Mouse (Mus musculus) cerebellum, adult 2 months (tissue): ENCODE measurements at regions not wholly inside any gene's neighbourhood (a gene's known extent, or its start where the extent isn't known, plus 50 kb on each side); places are given as distances from the start of the nearest gene placed in this dataset.

Source experiments
- CTCF ChIP-seq: fragments of 200-500 bp; IDR thresholded peaks from 2 replicates; pipeline ENCODE4 v1.5.1; 2011; ENCODE audit warnings: low read depth, mild to moderate bottlenecking, control low read depth, low read length, moderate library complexity, borderline replicate concordance; ENCODE audit not compliant: insufficient read depth
- POLR2A ChIP-seq: fragments of 200-500 bp; IDR thresholded peaks from 2 replicates; pipeline ENCODE4 v1.6.1; 2011; ENCODE audit warnings: low read length, control low read depth, borderline replicate concordance; ENCODE audit not compliant: insufficient read depth

GRCm38 (mm10) chr1:176683146-176683545, 130.7 kb downstream of the Cep170 start:
- TF ChIP-seq POLR2A (no peak), CTCF (no peak)
